Mouse (Mus musculus): Measurements from ENCODE around the gene Tymp. TPM values are rescaled to one million over a fixed set of nuclear protein-coding genes. Genes with fewer than 3 reads are reported as not detected.

The Tymp gene
- polyA plus RNA-seq, 1 experiment = 4.1 TPM

GRCm38 (mm10) chr15:89398146-89398545 lies 21.3 kb upstream of the Tymp start:
- Histone ChIP-seq H3K79me2 (ENCODE audit: control insufficient read depth, insufficient read depth) (no peaks in the 10 kb centered on the region), H3K27me3 (ENCODE audit: control insufficient read depth, insufficient read depth, insufficient read length) (peaks cover 35% of the 10 kb centered on the region), H3K36me3 (ENCODE audit: control insufficient read depth, insufficient read depth) (no peaks in the 10 kb centered on the region), H3ac (ENCODE audit: control insufficient read depth, insufficient read length) (no peak overlapping the region), H3K4me2 (ENCODE audit: low read depth) (no peak overlapping the region), H3K4me3 (no peak overlapping the region)
- TF ChIP-seq SRF (IDR thresholded peaks at IDR 0.05; ENCODE audit: control insufficient read depth, insufficient read length, low read depth) (no peak), TCF3 (IDR thresholded peaks at IDR 0.05; ENCODE audit: insufficient read length, low read depth) (no peak), E2F4 (IDR thresholded peaks at IDR 0.05; ENCODE audit: insufficient read depth) (no peak), CEBPB (IDR thresholded peaks at IDR 0.05; ENCODE audit: insufficient read depth, poor library complexity, severe bottlenecking) (no peak), MYOG (IDR thresholded peaks at IDR 0.05; ENCODE audit: control insufficient read depth in 1 of 3, insufficient read depth in 1 of 3, insufficient read length in 2 of 3, low read depth in 2 of 3) (no peak), POLR2A (IDR thresholded peaks at IDR 0.05; ENCODE audit: insufficient read length, low read depth) (no peak), MYOD1 (IDR thresholded peaks at IDR 0.05; ENCODE audit: control insufficient read depth in 1 of 3, insufficient read length in 2 of 3, low read depth in 2 of 3) (no peak), REST (IDR thresholded peaks at IDR 0.05; ENCODE audit: insufficient read depth, insufficient read length) (no peak), USF1 (IDR thresholded peaks at IDR 0.05; ENCODE audit: low read depth) (no peak), MAX (IDR thresholded peaks at IDR 0.05; ENCODE audit: low read depth) (no peak), TCF12 (IDR thresholded peaks at IDR 0.05; ENCODE audit: insufficient read depth, poor library complexity, severe bottlenecking) (no peak), POLR2AphosphoS2 (IDR thresholded peaks at IDR 0.05; ENCODE audit: insufficient read length, low read depth) (no peak)

DNA sequence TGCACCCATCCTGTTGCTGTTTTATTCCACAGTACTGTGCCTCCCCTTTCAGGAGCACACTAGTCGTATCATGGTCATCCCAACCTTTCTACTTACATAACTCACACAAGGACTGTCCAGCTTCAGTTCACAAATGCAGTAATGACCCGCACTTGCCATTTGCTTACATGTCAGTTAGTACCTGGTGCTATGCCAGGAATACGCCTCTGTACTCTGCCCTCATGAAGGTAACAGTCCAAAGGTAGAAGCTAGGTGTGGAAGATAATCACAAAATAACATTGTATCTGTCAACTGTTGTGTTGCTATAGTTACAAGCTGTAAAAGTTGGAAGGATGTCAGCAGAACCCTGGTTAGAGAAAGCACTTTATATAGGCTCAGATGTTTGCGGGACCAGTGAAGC lies 20.0 kb upstream of the Tymp start:
- TF ChIP-seq POLR2A (IDR thresholded peaks at IDR 0.05; ENCODE audit: insufficient read length, low read depth) (no peak), E2F4 (IDR thresholded peaks at IDR 0.05; ENCODE audit: insufficient read depth) (no peak), REST (IDR thresholded peaks at IDR 0.05; ENCODE audit: insufficient read depth, insufficient read length) (no peak), USF1 (IDR thresholded peaks at IDR 0.05; ENCODE audit: low read depth) (no peak), TCF12 (IDR thresholded peaks at IDR 0.05; ENCODE audit: insufficient read depth, poor library complexity, severe bottlenecking) (no peak), MYOG (IDR thresholded peaks at IDR 0.05; ENCODE audit: control insufficient read depth in 1 of 3, insufficient read depth in 1 of 3, insufficient read length in 2 of 3, low read depth in 2 of 3) (no peak), TCF3 (IDR thresholded peaks at IDR 0.05; ENCODE audit: insufficient read length, low read depth) (no peak), POLR2AphosphoS2 (IDR thresholded peaks at IDR 0.05; ENCODE audit: insufficient read length, low read depth) (no peak), MAX (IDR thresholded peaks at IDR 0.05; ENCODE audit: low read depth) (no peak), CEBPB (IDR thresholded peaks at IDR 0.05; ENCODE audit: insufficient read depth, poor library complexity, severe bottlenecking) (no peak), SRF (IDR thresholded peaks at IDR 0.05; ENCODE audit: control insufficient read depth, insufficient read length, low read depth) (no peak), MYOD1 (IDR thresholded peaks at IDR 0.05; ENCODE audit: control insufficient read depth in 1 of 3, insufficient read length in 2 of 3, low read depth in 2 of 3) (no peak)
- H3K4me3 ChIP-seq = no peak overlapping the region
- no peaks in the 10 kb centered on the region for H3K79me2 ChIP-seq (ENCODE audit: control insufficient read depth, insufficient read depth)
- no peak overlapping the region for H3ac ChIP-seq (ENCODE audit: control insufficient read depth, insufficient read length)
- H3K4me2 ChIP-seq (ENCODE audit: low read depth) = no peak overlapping the region
- no peaks in the 10 kb centered on the region for H3K36me3 ChIP-seq (ENCODE audit: control insufficient read depth, insufficient read depth)
- H3K27me3 ChIP-seq (ENCODE audit: control insufficient read depth, insufficient read depth, insufficient read length) = peaks cover 46% of the 10 kb centered on the region

DNA sequence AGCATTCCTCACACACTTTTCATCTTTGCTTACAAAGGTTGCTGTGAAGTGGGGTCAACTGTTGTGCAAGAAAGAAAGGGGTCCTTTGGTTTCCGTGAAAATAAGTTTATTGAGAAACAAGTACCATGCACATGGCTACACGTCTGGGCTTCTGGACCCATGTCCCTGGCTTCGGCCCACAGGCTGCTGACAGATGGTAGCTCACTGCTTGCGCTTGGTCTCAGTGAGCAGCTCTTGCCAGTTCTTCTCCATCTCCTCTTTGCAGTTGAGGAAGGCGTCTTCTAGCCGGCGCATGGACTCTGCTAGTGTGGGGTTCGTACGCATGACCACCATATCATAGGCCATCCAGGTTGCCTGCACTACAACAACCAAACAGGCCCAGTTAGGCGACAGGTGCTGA lies 13.2 kb upstream of the Tymp start:
- H3ac ChIP-seq (ENCODE audit: control insufficient read depth, insufficient read length) = no peak overlapping the region
- no peak overlapping the region for H3K4me3 ChIP-seq
- H3K27me3 ChIP-seq (ENCODE audit: control insufficient read depth, insufficient read depth, insufficient read length) = peaks cover 68% of the 10 kb centered on the region
- H3K4me2 ChIP-seq (ENCODE audit: low read depth) = no peak overlapping the region
- H3K79me2 ChIP-seq (ENCODE audit: control insufficient read depth, insufficient read depth) = no peaks in the 10 kb centered on the region
- TF ChIP-seq CEBPB (IDR thresholded peaks at IDR 0.05; ENCODE audit: insufficient read depth, poor library complexity, severe bottlenecking) (no peak), MYOG (IDR thresholded peaks at IDR 0.05; ENCODE audit: control insufficient read depth in 1 of 3, insufficient read depth in 1 of 3, insufficient read length in 2 of 3, low read depth in 2 of 3) (no peak), POLR2A (IDR thresholded peaks at IDR 0.05; ENCODE audit: insufficient read length, low read depth) (no peak), TCF3 (IDR thresholded peaks at IDR 0.05; ENCODE audit: insufficient read length, low read depth) (no peak), MAX (IDR thresholded peaks at IDR 0.05; ENCODE audit: low read depth) (no peak), SRF (IDR thresholded peaks at IDR 0.05; ENCODE audit: control insufficient read depth, insufficient read length, low read depth) (no peak), REST (IDR thresholded peaks at IDR 0.05; ENCODE audit: insufficient read depth, insufficient read length) (no peak), TCF12 (IDR thresholded peaks at IDR 0.05; ENCODE audit: insufficient read depth, poor library complexity, severe bottlenecking) (no peak), POLR2AphosphoS2 (IDR thresholded peaks at IDR 0.05; ENCODE audit: insufficient read length, low read depth) (no peak), USF1 (IDR thresholded peaks at IDR 0.05; ENCODE audit: low read depth) (no peak), E2F4 (IDR thresholded peaks at IDR 0.05; ENCODE audit: insufficient read depth) (no peak), MYOD1 (IDR thresholded peaks at IDR 0.05; ENCODE audit: control insufficient read depth in 1 of 3, insufficient read length in 2 of 3, low read depth in 2 of 3) (no peak)
- no peaks in the 10 kb centered on the region for H3K36me3 ChIP-seq (ENCODE audit: control insufficient read depth, insufficient read depth)

DNA sequence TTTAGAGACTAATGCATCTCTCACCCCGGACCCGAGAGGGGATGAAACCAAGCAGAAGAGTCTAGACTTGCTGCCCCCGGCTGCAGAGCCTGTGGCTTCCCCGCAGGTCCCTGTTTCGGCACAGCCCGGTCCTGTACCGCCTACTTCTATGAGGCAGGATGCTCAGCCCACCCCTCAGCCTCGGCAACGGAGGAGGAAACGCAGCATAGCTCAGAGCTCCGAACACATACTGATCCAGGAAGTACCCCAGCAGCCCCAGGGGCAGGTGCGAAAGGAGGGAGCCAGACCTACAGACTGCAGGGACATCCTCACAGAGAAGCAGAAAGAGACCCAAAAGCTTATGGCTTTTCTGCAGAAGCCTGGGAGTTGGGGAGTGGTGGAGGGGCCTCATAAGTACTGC lies 10.3 kb upstream of the Tymp start:
- no peak for TF ChIP-seq CEBPB (IDR thresholded peaks at IDR 0.05; ENCODE audit: insufficient read depth, poor library complexity, severe bottlenecking)
- no peak for TF ChIP-seq POLR2AphosphoS2 (IDR thresholded peaks at IDR 0.05; ENCODE audit: insufficient read length, low read depth)
- no peak for TF ChIP-seq MYOD1 (IDR thresholded peaks at IDR 0.05; ENCODE audit: control insufficient read depth in 1 of 3, insufficient read length in 2 of 3, low read depth in 2 of 3)
- TF ChIP-seq SRF (IDR thresholded peaks at IDR 0.05; ENCODE audit: control insufficient read depth, insufficient read length, low read depth) = no peak
- no peak for TF ChIP-seq MAX (IDR thresholded peaks at IDR 0.05; ENCODE audit: low read depth)
- no peak for TF ChIP-seq REST (IDR thresholded peaks at IDR 0.05; ENCODE audit: insufficient read depth, insufficient read length)
- no peak for TF ChIP-seq USF1 (IDR thresholded peaks at IDR 0.05; ENCODE audit: low read depth)
- H3K4me2 ChIP-seq (ENCODE audit: low read depth) = no peak overlapping the region
- H3K4me3 ChIP-seq = no peak overlapping the region
- H3K79me2 ChIP-seq (ENCODE audit: control insufficient read depth, insufficient read depth) = no peaks in the 10 kb centered on the region
- H3K27me3 ChIP-seq (ENCODE audit: control insufficient read depth, insufficient read depth, insufficient read length) = peaks cover 85% of the 10 kb centered on the region
- no peak overlapping the region for H3ac ChIP-seq (ENCODE audit: control insufficient read depth, insufficient read length)
- no peaks in the 10 kb centered on the region for H3K36me3 ChIP-seq (ENCODE audit: control insufficient read depth, insufficient read depth)
